Mouse (Mus musculus): ENCODE measurements at regions not wholly inside any gene's neighbourhood (a gene's known extent, or its start where the extent isn't known, plus 50 kb on each side); places are given as distances from the start of the nearest gene placed in this dataset.
A peak's percentile ranks its signal among the peaks of the same experiment; 100 is the strongest.
"Not testable (repeated sequence)": the region's sequence is repeated elsewhere in the genome, so short reads cannot be mapped to it uniquely, and the experiment has no call there.

DNA sequence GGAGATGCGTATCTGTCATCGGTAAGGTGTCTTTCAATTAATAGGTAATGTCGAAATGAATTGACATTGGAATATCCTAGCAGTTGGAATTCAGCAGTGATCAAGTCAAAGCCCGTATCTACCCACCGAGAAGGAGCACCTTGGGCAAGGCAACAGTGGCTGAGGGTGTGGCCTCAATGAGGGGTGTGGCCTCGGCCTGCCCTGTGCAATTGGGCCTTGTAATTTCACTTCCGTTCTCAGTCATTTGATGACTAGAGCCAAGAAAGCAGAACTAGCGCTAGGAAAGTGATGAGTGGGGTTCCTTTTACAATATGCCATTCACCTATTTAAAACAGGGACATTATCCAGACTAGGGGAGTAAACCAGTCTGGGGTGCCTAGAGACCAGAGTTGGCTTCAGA is 77.6 kb downstream of the Elovl4 start:
- no peak for DNase-seq (ENCODE audit: low spot score)

DNA sequence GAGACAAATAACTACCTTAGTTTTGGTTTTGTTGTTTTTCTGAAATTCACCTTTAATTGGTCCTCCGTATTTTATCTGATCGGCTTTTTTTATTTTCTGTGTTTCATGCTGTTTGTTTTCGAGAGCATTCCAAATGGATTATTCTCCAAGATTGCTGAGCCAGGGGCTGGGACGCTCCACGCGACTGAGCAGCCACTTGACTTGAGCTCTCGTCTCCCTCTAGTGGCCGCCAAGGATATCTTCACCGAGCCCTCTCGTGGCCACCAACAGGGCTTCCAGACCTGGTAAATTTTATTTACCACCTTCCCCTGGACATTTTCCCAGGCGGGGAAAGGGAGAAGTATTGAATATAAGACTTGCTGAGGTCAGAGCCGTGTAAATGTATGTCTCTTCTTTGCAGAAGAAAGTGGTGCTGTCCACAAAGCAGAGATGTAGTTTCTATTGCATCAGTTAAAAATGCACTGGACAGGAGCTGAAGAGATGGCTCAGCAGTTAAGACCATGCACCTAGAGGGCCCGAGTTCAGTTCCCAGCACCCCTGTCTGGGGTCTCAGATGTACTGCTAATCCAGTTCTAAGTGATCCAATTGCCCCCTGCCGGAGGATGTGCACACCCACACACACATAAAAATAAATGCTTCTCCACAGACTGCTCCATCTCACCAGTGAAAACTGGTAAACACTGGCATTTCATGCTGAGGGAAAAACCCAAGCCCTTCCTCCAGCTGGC is 78.5 kb downstream of the Elovl4 start:
- DNase-seq (ENCODE audit: low spot score): peak; percentile 90

GRCm38 (mm10) chr9:83726979-83727378 is 79.1 kb downstream of the Elovl4 start:
- no peak for DNase-seq (ENCODE audit: low spot score)

- DNase-seq (ENCODE audit: low spot score): no peak
These were observed 80.0 kb downstream of the Elovl4 start for GRCm38 (mm10) chr9:83726105-83726504.

GRCm38 (mm10) chr9:83725545-83725944 is 80.5 kb downstream of the Elovl4 start:
- DNase-seq (ENCODE audit: low spot score): no peak

DNA sequence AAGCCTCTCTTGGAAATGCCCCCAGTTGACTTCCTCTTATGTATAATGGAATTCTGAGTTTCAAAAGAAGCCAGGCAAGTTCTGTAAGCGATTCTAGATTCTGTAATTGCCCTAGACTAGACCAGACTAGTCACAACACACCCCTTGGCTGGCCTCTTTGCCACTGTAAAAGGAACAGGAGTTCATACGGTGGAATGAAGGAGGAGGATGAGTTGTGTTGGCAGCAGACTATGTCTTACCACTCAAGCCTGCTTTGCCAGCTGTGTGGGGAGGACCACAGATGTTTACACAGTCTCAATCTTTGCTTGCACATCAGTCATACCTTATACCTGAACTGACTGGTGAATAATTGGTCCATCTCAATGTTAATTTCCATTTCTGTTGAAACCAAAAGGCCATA is 85.1 kb downstream of the Elovl4 start:
- no peak for DNase-seq (ENCODE audit: low spot score)

DNA sequence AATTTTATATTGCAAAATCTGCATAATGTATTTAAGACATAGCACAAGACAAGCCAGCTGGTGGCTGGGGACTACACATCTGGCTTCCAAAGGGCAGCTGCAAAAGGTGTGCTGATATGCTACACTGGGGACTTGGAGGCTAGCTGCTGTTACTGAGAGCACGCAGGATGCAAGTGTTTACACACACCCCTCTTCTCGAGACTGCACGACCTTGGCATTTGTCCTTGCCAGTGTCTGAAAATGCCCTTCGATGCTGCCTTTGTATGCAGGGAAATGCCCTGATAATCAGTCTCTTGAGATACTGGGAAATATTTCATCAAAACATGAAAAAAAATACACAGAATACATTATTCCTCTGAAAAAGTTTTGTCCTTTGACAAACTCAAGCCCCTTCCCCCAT is 86.3 kb downstream of the Elovl4 start:
- DNase-seq (ENCODE audit: low spot score): no peak

DNA sequence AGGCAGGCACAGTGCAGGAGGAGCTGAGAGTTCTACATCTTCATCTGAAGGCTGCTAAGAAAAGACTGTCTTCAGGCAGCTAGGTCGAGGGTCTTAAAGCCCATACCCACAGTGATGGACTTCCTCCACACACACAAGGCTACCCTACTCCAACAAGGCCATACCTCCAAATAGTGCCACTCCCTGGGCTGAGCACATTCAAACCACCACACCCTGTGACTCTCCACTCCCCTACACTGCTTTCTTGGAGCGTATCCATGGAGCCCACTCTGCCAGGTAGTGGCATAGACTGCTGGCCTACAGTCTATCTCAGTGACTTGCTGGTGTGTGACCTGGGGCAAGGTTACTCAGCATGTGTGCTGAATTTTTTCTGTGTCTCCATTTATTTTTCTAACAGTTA is 88.0 kb downstream of the Elovl4 start:
- DNase-seq (ENCODE audit: low spot score): not testable (repeated sequence)

DNA sequence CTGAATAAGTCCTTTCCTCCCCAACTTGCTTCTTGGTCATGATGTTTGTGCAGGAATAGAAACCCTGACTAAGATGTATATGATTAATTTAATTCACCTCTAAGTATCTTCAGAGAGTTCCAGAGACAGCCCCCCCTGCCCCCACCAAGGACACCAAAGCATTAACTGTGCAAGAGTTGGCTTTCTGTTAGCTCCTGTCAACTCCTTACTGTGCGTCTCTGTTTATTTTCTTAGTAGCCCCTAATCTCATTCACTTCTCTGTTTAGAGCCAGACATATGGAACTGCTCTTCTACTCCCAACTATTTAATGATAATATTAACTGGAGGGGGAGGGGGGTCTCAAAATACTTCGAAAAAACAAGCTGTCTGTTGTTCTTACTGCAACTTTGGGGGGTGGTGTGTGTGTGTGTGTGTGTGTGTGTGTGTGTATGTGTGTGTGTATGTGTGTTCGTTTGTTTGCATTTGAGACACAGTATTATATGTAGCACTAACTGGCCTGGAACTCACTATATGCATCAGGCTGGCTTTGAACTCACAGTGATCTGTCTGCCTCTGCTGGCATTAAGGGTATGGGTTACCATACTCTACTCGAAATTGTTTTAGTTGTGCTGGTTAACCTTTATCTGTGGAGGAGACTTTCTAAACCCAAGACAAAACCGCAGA is 89.8 kb downstream of the Elovl4 start:
- no peak for DNase-seq (ENCODE audit: low spot score)

GRCm38 (mm10) chr9:83707361-83707760 is 98.7 kb downstream of the Elovl4 start:
- DNase-seq (ENCODE audit: low spot score): no peak

DNA sequence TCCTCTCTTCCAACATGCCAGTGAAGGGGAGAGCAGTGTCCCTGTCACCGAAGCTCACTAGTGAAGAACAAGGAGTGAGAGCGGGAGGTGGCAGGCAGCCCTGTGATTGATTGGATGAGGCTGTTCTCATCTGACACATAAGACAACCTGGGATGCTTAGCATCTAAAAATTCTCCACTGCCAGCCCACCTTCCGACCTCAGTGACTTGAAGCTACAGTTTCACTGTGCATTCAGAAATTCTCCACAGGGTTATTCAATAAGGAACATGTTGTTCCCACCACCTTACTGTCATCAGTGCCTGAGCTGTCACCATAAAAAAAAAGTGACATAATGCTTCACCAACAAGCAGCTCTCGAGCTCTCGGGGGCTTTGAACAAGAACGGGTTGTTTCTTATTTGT is 100.0 kb downstream of the Elovl4 start:
- DNase-seq (ENCODE audit: low spot score): no peak

DNA sequence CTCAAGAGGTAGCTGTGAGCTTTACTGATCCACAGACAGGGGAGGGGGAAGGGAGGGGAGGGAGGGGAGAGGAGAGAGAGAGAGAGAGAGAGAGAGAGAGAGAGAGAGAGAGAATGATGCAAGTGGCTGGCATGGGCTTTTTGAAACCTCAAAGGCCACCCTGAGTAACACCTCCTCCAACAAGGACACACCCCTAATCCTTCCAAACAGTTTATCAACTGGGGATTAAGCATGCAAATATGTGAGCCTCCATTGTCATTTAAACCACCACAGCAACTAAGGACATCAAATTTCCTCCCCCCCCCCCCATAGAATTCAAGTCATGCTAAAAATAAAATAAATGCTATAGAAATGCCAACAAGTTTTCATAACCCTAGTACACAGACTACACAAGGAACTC is 101.9 kb downstream of the Elovl4 start:
- no peak for DNase-seq (ENCODE audit: low spot score)

DNA sequence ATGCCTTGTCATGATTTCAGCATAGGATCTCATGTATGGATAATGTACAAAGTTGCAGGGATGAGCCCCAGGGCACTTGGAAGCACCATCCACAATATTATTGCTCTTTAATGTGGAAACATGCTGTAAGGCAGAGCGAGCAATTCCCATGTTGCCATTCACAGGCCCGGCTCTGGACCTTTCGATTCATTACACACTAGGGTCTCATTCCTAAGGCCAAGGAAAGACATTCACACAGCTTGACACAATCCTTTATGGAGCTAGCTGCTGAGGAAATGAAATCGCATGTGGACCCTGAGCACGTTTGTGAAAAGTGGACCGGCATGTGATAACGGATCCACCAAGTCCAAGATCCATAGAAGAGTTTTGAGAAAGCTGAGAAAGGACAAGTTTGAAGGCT is 105.2 kb downstream of the Elovl4 start:
- DNase-seq (ENCODE audit: low spot score): no peak

DNA sequence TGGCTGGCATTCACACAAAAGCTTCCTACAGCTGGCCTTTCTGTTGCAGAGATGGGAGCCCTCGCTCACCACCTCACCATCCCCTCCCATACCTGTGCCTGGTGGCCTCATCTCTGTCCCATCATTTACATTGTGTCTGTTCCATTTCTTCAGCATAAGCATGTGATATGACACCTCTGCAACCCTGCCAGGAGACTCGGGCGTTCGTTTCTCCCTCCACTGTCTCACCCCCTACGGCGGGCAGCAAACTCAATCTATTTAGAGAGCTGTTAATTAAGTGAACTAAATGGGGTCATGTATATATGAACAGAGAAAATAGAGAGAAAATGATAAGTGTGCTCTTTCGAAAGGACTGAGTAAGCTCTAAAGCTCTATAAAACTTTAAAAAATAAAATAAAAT is 106.0 kb downstream of the Elovl4 start:
- DNase-seq (ENCODE audit: low spot score): no peak

DNA sequence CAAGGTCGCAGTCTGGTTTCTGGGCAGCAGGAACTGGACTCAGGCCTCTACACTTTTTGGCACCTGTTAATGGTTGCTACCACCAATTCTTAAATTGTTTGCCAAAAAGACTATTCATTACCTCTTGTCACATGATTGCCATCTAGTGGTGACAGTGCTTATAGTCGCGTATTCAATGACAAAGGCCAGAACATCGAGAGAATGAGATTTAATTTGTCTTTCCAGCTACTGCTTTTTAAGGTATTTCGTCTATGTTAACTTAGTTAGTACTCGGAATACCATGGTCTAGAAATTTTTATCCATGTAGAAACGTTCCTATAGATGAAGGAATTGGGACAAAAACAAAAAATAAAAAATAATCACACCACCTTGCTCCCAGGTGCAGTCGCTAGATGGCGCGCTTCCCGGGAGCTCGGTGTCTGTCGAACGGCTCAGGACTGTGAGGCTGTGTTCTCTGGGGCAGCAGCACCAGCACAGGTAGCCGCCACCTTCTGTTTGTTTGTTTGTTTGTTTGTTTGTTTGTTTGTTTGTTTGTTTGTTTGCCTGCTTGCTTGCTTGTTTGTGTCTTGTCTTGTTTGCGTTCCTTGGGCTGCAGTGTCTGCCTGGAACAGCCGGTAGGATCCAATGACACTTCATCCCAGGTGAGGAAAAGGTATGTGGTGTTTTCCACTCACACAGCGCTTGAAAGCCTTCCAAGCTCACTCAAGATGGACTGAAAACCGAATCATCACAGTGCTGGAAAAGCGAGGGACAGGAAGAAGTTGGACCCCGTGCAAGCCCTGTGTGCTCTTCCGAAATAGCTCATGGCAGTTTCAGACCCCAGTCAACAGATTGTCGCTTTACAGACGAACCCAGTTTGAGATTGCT is 114.5 kb downstream of the Elovl4 start:
- peak; percentile 93 for DNase-seq (ENCODE audit: low spot score)

Measured in embryo, embryonic 10 days (tissue).